Mouse (Mus musculus): Measurements from ENCODE around the gene Il15ra.
A peak's percentile ranks its signal among the peaks of the same experiment; 100 is the strongest.

The Il15ra gene

DNA sequence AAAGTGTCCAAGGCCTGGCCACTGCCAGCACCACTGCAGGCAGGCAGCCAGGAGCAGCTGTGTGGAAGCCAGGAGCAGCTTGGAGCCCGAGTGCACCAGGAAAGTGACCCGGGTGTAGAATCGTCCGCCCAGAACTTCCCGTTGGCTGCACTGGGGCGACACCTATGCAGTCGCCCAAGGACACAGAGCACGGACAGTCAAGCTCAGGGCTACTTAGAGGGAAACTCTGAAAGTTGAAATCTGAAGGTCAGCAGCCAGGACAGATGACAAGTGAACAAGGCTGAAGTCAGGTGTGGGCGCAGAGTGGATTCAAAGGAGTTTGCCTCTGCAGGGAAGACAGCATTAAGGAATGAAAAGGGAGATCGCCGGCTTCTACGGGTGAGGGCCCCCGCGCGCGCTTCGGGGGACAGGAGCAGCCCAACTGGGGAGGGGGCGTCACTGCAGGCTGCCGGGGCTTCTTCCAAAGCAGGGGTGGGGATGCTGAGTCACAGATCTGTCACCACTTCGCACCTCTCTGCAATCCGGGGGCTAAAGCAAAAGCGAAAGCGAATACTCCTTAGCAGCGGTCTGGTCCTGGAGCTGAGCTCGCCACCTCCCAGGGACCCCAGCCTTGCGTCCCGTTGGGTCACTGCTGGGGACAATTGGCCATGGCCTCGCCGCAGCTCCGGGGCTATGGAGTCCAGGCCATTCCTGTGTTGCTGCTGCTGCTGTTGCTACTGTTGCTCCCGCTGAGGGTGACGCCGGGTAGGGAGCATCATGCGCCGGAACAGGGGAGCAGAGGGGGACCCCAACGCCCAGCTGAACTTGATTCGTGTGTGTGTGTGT, at the start of gene Il15ra:
TSS of gene Il15ra (plus strand) at position 90 of the 825 bp plus-strand sequence.
- peak; percentile 77 for DNase-seq (ENCODE audit: low spot score)

DNA sequence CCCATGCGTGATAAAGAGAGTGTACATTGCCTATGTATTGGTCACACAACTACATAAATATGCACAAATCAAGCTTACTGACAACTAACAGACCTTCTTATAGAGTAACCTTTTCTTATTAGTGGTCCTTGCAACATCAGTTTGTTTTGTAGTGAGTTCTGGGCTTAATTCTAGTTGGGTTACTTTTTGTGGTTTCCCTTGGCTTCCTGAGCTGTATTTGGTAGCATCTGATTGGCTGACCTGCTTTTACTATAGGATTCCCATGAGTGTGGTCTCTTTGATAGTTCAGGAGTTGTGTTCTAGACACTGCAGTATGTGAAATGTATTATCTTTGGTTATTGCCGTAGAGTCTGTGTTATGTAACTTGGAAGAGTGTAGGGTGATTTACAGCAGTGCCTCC, 47.5 kb upstream of the Il15ra start:
- no peak for DNase-seq (ENCODE audit: low spot score)

DNA sequence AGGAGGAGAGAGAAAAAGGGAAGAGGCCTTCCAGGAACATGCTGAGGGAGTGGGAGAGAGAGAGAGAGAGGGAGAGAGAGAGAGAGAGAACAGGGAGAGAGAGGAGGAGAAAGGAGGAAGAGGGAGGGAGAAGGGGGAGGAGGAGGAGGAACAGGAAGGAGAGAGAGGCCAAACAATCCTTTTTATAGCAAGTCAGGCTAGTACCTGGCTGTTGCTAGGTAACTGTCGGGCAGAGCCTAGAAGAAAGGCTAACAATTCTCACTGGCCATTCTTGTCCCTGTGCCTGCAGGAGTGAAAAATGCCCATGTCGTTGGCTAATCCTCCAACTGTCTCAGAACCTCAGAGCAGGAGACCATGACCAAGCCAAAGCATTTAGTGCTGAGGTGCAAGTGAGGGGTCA, 45.8 kb upstream of the Il15ra start:
- no peak for DNase-seq (ENCODE audit: low spot score)

DNA sequence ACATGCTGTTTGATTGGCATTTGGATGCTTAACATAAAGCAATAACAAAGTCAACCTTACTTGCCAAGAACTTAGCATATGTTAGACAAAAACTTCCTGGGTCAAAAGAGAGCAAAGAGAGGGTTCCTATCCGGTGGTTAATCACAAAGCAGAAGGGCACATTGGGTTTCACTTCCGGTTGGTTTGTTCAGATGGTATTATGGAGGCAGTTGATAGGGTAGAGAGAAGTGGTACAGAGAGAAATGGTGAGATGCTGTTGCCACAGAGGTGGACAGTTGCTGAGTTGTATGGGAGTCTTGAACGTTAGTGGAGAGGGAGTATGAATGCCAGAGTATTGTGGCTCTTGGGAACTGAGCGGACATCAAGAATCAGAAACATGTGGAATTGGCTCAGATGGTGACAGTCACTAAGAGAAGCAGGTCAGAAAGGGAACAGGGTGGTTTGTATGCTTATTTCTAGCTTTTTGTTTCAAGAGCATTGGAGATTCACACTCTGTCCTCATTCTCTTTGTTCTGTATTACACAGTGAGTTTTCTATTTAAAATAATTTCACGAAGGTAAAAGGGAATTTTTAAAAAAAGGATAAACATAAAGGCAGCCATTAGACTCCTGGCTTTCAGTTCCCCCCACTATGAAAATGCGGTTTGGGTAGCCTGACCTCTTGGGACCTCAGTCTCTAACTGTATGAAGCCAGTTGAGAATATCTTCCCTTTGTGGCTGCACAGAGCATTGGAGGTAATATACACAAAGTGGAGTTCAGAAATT, 42.8 kb upstream of the Il15ra start:
- no peak for DNase-seq (ENCODE audit: low spot score)

- no peak for DNase-seq (ENCODE audit: low spot score)
Measured at GRCm38 (mm10) chr2:11662907-11663230, 42.2 kb upstream of the Il15ra start.

GRCm38 (mm10) chr2:11663961-11664360, 41.1 kb upstream of the Il15ra start:
- DNase-seq (ENCODE audit: low spot score) = peak; percentile 86

- no peak for DNase-seq (ENCODE audit: low spot score)
Measured at GRCm38 (mm10) chr2:11664367-11664766, 40.7 kb upstream of the Il15ra start.

DNA sequence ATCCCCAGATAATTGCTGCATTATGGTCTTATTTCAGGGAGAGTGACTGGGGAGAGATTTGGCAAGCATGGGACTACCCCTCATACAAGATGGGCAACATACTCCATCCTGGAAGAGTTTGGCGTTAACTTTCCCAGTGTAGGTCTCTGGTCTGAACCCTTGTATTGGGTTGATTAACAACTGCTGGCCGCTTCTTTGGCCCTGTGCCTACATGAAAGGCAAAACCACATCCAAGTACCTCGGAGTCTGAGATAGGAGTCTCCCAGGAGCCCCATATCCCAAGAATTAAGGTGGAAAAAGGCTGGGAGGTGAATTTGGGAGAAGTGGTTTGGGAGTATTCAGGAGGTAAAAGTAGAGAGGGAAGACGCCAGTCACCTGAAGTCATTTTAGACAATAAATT, 40.3 kb upstream of the Il15ra start:
- DNase-seq (ENCODE audit: low spot score) = no peak

DNA sequence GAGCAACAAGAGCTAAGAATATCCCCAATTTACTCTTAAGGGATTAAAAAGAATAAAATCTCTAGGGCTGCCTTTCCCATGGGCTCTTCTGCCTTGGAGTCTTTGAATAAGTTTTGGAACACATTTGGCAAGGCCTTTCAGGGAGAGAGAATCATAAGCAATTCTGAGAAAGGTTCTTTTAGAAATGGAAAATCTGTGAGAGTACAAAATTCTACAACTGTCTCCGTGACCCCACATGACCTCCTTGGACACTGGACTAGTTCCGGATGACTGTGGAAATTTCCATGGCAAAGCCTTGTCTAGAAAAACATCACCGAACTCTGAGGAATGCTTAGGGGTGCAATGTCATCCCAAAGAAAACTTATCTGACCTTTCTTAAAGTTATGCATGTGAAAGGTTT, 39.8 kb upstream of the Il15ra start:
- no peak for DNase-seq (ENCODE audit: low spot score)

GRCm38 (mm10) chr2:11672144-11672543, 32.9 kb upstream of the Il15ra start:
- DNase-seq (ENCODE audit: low spot score) = no peak

GRCm38 (mm10) chr2:11679626-11680025, 25.5 kb upstream of the Il15ra start:
- no peak for DNase-seq (ENCODE audit: low spot score)

- no peak for DNase-seq (ENCODE audit: low spot score)
Measured at GRCm38 (mm10) chr2:11682712-11683111, 22.4 kb upstream of the Il15ra start.

GRCm38 (mm10) chr2:11686512-11686911, 18.6 kb upstream of the Il15ra start:
- no peak for DNase-seq (ENCODE audit: low spot score)

- DNase-seq (ENCODE audit: low spot score) = no peak
Measured at GRCm38 (mm10) chr2:11687436-11687835, 17.7 kb upstream of the Il15ra start.

GRCm38 (mm10) chr2:11690201-11690890, 14.7 kb upstream of the Il15ra start:
- no peak for DNase-seq (ENCODE audit: low spot score)

- DNase-seq (ENCODE audit: low spot score) = no peak
Measured at GRCm38 (mm10) chr2:11693352-11693751, 11.7 kb upstream of the Il15ra start.

- DNase-seq (ENCODE audit: low spot score) = no peak
Measured at GRCm38 (mm10) chr2:11694104-11694503, 11.0 kb upstream of the Il15ra start.

GRCm38 (mm10) chr2:11695867-11696266, 9.2 kb upstream of the Il15ra start:
- no peak for DNase-seq (ENCODE audit: low spot score)

DNA sequence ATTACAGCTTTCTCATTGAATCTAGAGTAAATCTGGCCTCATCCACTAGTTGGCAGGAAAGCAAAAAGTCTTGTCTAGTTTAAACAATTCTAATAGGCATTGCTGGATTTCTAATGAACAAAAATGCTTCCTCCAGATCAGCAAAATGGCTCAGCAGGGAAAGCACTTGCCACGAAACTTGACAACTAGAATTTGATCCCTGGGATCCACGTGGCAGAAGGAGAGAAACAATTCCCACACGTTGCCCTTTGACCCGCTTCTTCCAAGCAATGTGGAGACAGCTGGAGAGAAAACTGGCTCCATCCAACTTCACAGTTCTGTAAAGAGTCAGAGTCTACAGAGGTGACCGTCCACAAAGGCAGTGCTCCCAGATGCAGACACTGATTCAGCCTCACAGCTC, 6.1 kb upstream of the Il15ra start:
- DNase-seq (ENCODE audit: low spot score) = no peak

DNA sequence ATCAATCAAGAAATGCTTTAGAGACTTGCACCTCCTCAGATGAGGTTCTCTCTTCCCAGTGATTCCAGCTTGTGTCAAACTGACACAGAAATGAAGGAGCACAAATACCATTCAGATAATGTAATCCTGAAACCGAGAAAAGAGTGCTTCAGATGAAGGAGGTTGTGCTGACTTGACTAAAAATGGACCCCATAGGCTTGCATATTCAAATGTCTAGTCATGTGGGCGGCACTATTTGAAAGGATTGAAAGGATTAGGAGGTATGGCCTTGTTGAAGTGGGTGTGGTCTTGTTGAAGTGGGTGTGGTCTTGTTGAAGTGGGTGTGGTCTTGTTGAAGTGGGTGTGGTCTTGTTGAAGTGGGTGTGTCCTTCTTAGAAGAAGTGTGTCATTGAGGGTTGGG, 5.2 kb upstream of the Il15ra start:
- DNase-seq (ENCODE audit: low spot score) = no peak

- DNase-seq (ENCODE audit: low spot score) = no peak
Measured at GRCm38 (mm10) chr2:11706030-11706745, 1.1 kb downstream of the Il15ra start.

DNA sequence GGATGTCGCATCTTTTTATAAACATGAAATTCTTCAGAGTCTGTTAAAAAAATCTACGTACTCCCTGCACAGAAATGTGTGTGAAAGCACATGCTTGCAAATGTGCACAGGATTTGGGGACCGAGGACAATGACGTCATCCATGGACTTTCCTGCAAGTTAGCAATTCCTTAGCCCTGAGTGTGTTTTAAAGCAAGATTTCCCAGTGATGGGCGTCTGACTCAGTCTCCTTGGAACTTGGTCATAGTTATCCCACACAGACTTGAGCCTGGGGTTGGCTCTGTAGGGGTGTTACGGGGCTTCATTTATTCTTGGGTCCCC, 1.6 kb downstream of the Il15ra start:
- DNase-seq (ENCODE audit: low spot score) = no peak

Measured in lung, postnatal 25 days (tissue).